Mouse (Mus musculus): ENCODE measurements around the gene Dnm1. TPM values are rescaled to one million over a fixed set of nuclear protein-coding genes. Genes with fewer than 3 reads are reported as not detected.
A peak's percentile ranks its signal among the peaks of the same experiment; 100 is the strongest.

Dnm1 gene
- total RNA-seq, 4 experiments from 2014 or later: 1,146 to 1,253 (median 1,200) TPM

DNA sequence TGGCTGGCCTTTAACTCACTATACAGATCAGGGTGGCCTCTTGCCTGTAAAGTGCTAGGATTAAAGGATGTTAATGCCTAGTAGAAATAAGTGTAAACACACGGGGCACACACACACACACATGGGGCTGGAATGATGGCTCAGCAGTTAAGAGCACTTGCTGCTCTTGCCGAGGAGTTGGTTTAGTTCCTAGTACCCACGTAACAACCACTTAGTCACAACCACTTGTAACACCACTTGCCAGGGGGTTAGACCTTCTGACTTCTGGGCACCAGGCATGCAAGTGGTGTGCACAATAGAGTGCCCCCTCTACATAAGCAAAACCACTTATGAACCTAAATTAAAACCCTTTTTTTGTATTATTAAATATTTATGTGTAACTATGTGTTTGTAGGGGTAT, 69.2 kb downstream of the Dnm1 start:
- DNase-seq (ENCODE audit: low spot score in 2 of 2): no peak

GRCm38 (mm10) chr2:32282727-32283126, 70.4 kb downstream of the Dnm1 start:
- DNase-seq (ENCODE audit: low spot score in 2 of 2): peak in 1 of 2 experiments; percentile 34

DNA sequence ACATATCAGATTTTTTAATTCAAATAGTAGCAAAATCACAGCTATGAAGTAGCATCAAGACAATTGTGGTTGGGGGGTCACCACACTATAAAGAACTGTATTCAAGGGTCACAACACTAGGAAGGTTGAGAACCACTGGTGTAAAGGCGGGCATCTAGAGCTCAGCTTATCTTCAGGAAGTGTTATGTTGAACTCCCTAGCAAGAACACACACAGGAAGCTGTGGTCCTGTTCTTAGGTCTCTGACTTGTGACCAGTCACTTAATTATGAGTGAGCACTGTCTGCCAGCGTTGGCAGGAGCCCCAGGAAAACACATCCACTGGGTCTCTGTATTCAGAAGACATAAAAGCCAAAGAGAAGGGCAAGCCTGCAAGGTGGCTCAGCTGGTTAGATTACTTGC, 70.8 kb downstream of the Dnm1 start:
- no peak for DNase-seq (ENCODE audit: low spot score in 2 of 2)

GRCm38 (mm10) chr2:32275823-32276222, 77.3 kb downstream of the Dnm1 start:
- no peak for DNase-seq (ENCODE audit: low spot score in 2 of 2)

DNA sequence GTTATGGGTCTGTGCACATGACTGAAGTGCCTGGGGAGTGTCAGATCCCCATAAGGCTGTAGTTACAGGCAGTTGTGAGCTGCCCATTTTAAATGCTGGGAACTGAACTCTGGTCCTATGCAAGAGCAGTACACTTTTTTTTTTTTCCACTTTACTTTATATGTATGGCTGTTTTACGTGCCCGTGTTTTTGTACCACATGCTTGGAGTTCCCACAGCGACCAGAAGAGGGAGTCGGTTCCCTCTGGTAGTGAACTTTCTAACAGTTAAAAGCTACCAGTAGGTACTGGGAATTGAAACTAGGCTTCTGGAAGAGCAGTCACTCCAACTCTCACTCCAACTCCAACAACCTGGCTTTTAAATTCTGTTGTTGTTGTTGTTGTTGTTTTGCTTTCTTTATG, 92.5 kb downstream of the Dnm1 start:
- no peak for DNase-seq (ENCODE audit: low spot score in 2 of 2)

- peak; percentile 86 to 87 for DNase-seq (ENCODE audit: low spot score in 2 of 2)
Measured at GRCm38 (mm10) chr2:32259657-32260417, 93.3 kb downstream of the Dnm1 start, which contains the start of gene Uck1. Gene Uck1, minus strand, starts transcription at chr2:32260159.

GRCm38 (mm10) chr2:32258887-32259533, 94.1 kb downstream of the Dnm1 start:
- DNase-seq (ENCODE audit: low spot score in 2 of 2): no peak

Small RNA genes within 50 kb of the gene (microRNA-seq; reads per million reads assigned to microRNA genes)
- gene Gm23363 (0 to 1.6 reads per million in 2 experiments), gene Mir199b (0.51 to 0.64 reads per million in 2 experiments)

Other genes with a start within 250 kb of the Dnm1 start
- 100 to 1,000 TPM; 266 to 288 (median 278) TPM for gene Prrc2b, start 202.3 kb downstream of the Dnm1 start, total RNA-seq (2022)
- 10 to 100 TPM; 21.4 to 31.1 (median 26.2) TPM for gene Pomt1, start 116.7 kb downstream of the Dnm1 start, total RNA-seq (2022)
- gene Uck1, start 93.2 kb downstream of the Dnm1 start, total RNA-seq (2022): 10 to 100 TPM; 48.6 to 60.0 (median 54.5) TPM
- 10 to 100 TPM; 88.0 to 97.6 (median 92.3) TPM for gene Golga2, start 66.0 kb downstream of the Dnm1 start, total RNA-seq (2022)
- 100 to 1,000 TPM; 192 to 208 (median 196) TPM for gene Swi5, start 65.3 kb downstream of the Dnm1 start, total RNA-seq (2022)
- 100 to 1,000 TPM in 1 of 4 experiments, 10 to 100 TPM in 3; 82.9 to 103 (median 90.5) TPM for gene Ciz1, start 1.0 kb downstream of the Dnm1 start, total RNA-seq (2022)
- 100 to 1,000 TPM; 144 to 174 (median 164) TPM for gene 1110008P14Rik, start 28.6 kb upstream of the Dnm1 start, total RNA-seq (2022)
- gene Lcn2, start 34.9 kb upstream of the Dnm1 start, total RNA-seq (2022): 1 to 10 TPM in 2 of 4 experiments, under 1 TPM in 1, not detected in 1; 0.35 to 2.8 (median 2.0) TPM
- 10 to 100 TPM; 36.5 to 40.0 (median 38.2) TPM for gene Ptges2, start 42.6 kb upstream of the Dnm1 start, total RNA-seq (2022)
- 1 to 10 TPM; 3.2 to 4.7 (median 4.2) TPM for gene Naif1, start 97.1 kb upstream of the Dnm1 start, total RNA-seq (2022)
- 10 to 100 TPM; 55.0 to 60.7 (median 55.9) TPM for gene Slc25a25, start 98.1 kb upstream of the Dnm1 start, total RNA-seq (2022)
- 10 to 100 TPM; 69.9 to 81.1 (median 75.7) TPM for gene Fam102a, start 182.0 kb upstream of the Dnm1 start, total RNA-seq (2022)
- 10 to 100 TPM; 73.1 to 87.1 (median 74.8) TPM for gene Dpm2, start 217.5 kb upstream of the Dnm1 start, total RNA-seq (2022)
- 1 to 10 TPM; 4.0 to 5.2 (median 4.5) TPM for gene Pip5kl1, start 221.5 kb upstream of the Dnm1 start, total RNA-seq (2022)
- under 1 TPM; 0.23 to 0.74 (median 0.40) TPM for gene 9430097D07Rik, start 222.3 kb upstream of the Dnm1 start, total RNA-seq (2022)
- 10 to 100 TPM; 36.1 to 48.6 (median 40.3) TPM for gene St6galnac4, start 233.8 kb upstream of the Dnm1 start, total RNA-seq (2022)
- gene St6galnac6, start 246.4 kb upstream of the Dnm1 start, total RNA-seq (2022): 100 to 1,000 TPM; 110 to 144 (median 116) TPM